Mouse (Mus musculus): ENCODE results near the gene Add2. TPM values are rescaled to one million over a fixed set of nuclear protein-coding genes. Genes with fewer than 3 reads are reported as not detected.

Gene Add2
- total RNA-seq, 2 experiments from 2014 or later = 241 to 253 TPM

Other genes with a start within 250 kb of the Add2 start
- 1 to 10 TPM; 1.3 to 1.4 TPM for gene Nat8f6, start 207.7 kb upstream of the Add2 start, total RNA-seq (2021)
- gene Nat8f5, start 207.7 kb upstream of the Add2 start, total RNA-seq (2021) = 1 to 10 TPM; 4.6 to 4.8 TPM
- gene Nat8, start 196.6 kb upstream of the Add2 start, total RNA-seq (2021) = 1 to 10 TPM; 2.8 to 2.9 TPM
- gene Nat8f2, start 159.5 kb upstream of the Add2 start, total RNA-seq (2021) = 1 to 10 TPM; 1.0 to 1.2 TPM
- gene Nat8f4, start 123.8 kb upstream of the Add2 start, total RNA-seq (2021) = 1 to 10 TPM; 4.6 to 5.5 TPM
- gene Tprkb, start 116.8 kb upstream of the Add2 start, total RNA-seq (2021) = 10 to 100 TPM; 60.9 to 70.3 TPM
- gene Nat8f1, start 113.0 kb upstream of the Add2 start, total RNA-seq (2021) = 10 to 100 TPM; 19.1 to 23.1 TPM
- 10 to 100 TPM; 83.3 to 89.0 TPM for gene Dusp11, start 67.0 kb upstream of the Add2 start, total RNA-seq (2021)
- not detected for gene Figla, start 12.5 kb upstream of the Add2 start, total RNA-seq (2021)
- 10 to 100 TPM; 38.1 to 42.4 TPM for gene Tgfa, start 166.5 kb downstream of the Add2 start, total RNA-seq (2021)